23 mouse cellular contexts compared by ENCODE assay signal in genomic region chr7:97623402-97623801, GRCm38 (mm10). TPM values are rescaled to one million over a fixed set of nuclear protein-coding genes. Genes with fewer than 3 reads are reported as not detected.
A peak's percentile ranks its signal among the peaks of the same experiment; 100 is the strongest.
DNase-seq lines count a peak whose midpoint lies in the region; TF ChIP-seq lines count a peak whose summit lies in the region.
"Had no signal": no experiment of that assay in that cellular context is flagged by ENCODE, and none has a peak within 500 bp of the region (broad histone marks: within the 10 kb centered on the region; RNA-seq: fewer than 3 reads in every experiment).

No protein-coding gene starts in this region.

- H3K79me2 ChIP-seq in CH12.LX (replicated peaks; ENCODE audit: control insufficient read depth, extremely low read depth, insufficient read depth, poor library complexity, severe bottlenecking) (peaks cover 26% of the 10 kb centered on the region; the same call in 1 of the 2 replicates), MEL (ENCODE audit: control insufficient read depth, insufficient read depth, low read length, poor library complexity) (peaks cover 4% of the 10 kb centered on the region; the same call in 1 of the 2 replicates)

- H3K9me3 ChIP-seq in CH12.LX (replicated peaks; ENCODE audit: low read length) (no peaks in the 10 kb centered on the region), ES-E14 (ENCODE audit: control insufficient read depth, insufficient read depth, low read depth, low read length) (no peaks in the 10 kb centered on the region), MEL (replicated peaks; ENCODE audit: insufficient read depth, low read length) (no peaks in the 10 kb centered on the region)
- H3K9me3 ChIP-seq: G1E had no signal

- H3K27ac ChIP-seq in kidney, adult 2 months (ENCODE audit: insufficient read depth, low read depth, low read length) = peak overlapping the region; percentile 64
- no peak overlapping the region for H3K27ac ChIP-seq in CH12.LX (ENCODE audit: insufficient read depth, low read depth)
- H3K27ac ChIP-seq in ES-E14 (ENCODE audit: insufficient read depth, low read depth, low read length, poor library complexity, severe bottlenecking) = no peak overlapping the region
- H3K27ac ChIP-seq in MEL (ENCODE audit: control insufficient read depth, low read depth, low read length) = no peak overlapping the region

- no peak for TF ChIP-seq POLR2A in kidney, adult 2 months (IDR thresholded peaks at IDR 0.05; ENCODE audit: low read depth, low read length)
- TF ChIP-seq POLR2A in CH12.LX (IDR thresholded peaks at IDR 0.05; ENCODE audit: low read depth, low read length) (no peak), MEL (IDR thresholded peaks at IDR 0.05; ENCODE audit: control insufficient read depth in 1 of 2, insufficient read depth in 1 of 2, low read depth in 1 of 2, low read length in 2 of 2, poor library complexity in 1 of 2) (no peak)

- peaks cover 30% of the 10 kb centered on the region for H3K4me1 ChIP-seq in kidney, adult 2 months (ENCODE audit: control insufficient read depth, insufficient read depth, low read length)
- H3K4me1 ChIP-seq in CH12.LX (ENCODE audit: control insufficient read depth in 1 of 2, insufficient read depth in 2 of 2) (peaks cover 0 to 29% of the 10 kb centered on the region in 2 experiments; a peak in 2 of 4 replicates), ES-E14 (ENCODE audit: control insufficient read depth in 2 of 2, insufficient read depth in 2 of 2, low read length in 2 of 2, poor library complexity in 1 of 2) (no peaks in the 10 kb centered on the region), MEL (ENCODE audit: control insufficient read depth in 1 of 2, insufficient read depth in 2 of 2, low read length in 2 of 2) (peaks cover 0 to 13% of the 10 kb centered on the region in 2 experiments; a peak in 3 of 4 replicates)

- no peaks in the 10 kb centered on the region for H3K27me3 ChIP-seq in kidney, adult 2 months (replicated peaks; ENCODE audit: control insufficient read depth, insufficient read depth, low read length)
- H3K27me3 ChIP-seq in CH12.LX (replicated peaks) (no peaks in the 10 kb centered on the region), MEL (ENCODE audit: control insufficient read depth in 1 of 2, insufficient read depth in 2 of 2, low read length in 2 of 2) (no peaks in the 10 kb centered on the region)
- H3K27me3 ChIP-seq: Patski had no signal

- H3K4me3 ChIP-seq in kidney, adult 2 months (ENCODE audit: insufficient read depth, low read depth, low read length) = no peak overlapping the region
- H3K4me3 ChIP-seq in CH12.LX (replicated peaks in 1 of 3; ENCODE audit: low read depth in 2 of 3, low read length in 2 of 3, poor library complexity in 1 of 3) = no peak overlapping the region
- no peak overlapping the region for H3K4me3 ChIP-seq in ES-E14 (ENCODE audit: insufficient read depth in 1 of 2, low read depth in 1 of 2, low read length in 2 of 2, poor library complexity in 1 of 2, severe bottlenecking in 1 of 2)
- no peak overlapping the region for H3K4me3 ChIP-seq in MEL (ENCODE audit: control insufficient read depth in 1 of 2, insufficient read depth in 1 of 2, low read depth in 2 of 2, low read length in 2 of 2)

- H3K4me2 ChIP-seq in CH12.LX (ENCODE audit: insufficient read depth, low read depth, poor library complexity, severe bottlenecking) = no peak overlapping the region

- H3K9ac ChIP-seq in CH12.LX (ENCODE audit: insufficient read depth, low read depth) (no peak overlapping the region), ES-E14 (ENCODE audit: insufficient read depth, low read depth, low read length, poor library complexity, severe bottlenecking) (no peak overlapping the region), MEL (ENCODE audit: control insufficient read depth, low read depth, low read length, poor library complexity, severe bottlenecking) (no peak overlapping the region)

- no peaks in the 10 kb centered on the region for H3K36me3 ChIP-seq in kidney, adult 2 months (ENCODE audit: control insufficient read depth, insufficient read depth, low read length)
- H3K36me3 ChIP-seq in CH12.LX (replicated peaks in 1 of 2; ENCODE audit: control insufficient read depth in 1 of 2, insufficient read depth in 1 of 2, low read length in 1 of 2) (peaks cover 2 to 31% of the 10 kb centered on the region in 2 experiments), ES-E14 (ENCODE audit: control insufficient read depth, insufficient read depth, low read length, poor library complexity, severe bottlenecking) (no peaks in the 10 kb centered on the region), MEL (ENCODE audit: control insufficient read depth in 1 of 2, insufficient read depth in 2 of 2, low read length in 2 of 2) (peaks cover 0 to 14% of the 10 kb centered on the region in 2 experiments)

- TF ChIP-seq CTCF in kidney, adult 2 months (conservative IDR thresholded peaks at IDR 0.05; ENCODE audit: insufficient read depth, insufficient read length, low read depth, low read length) = no peak
- TF ChIP-seq CTCF in CH12.LX (conservative IDR thresholded peaks at IDR 0.05 in 1 of 2, IDR thresholded peaks at IDR 0.05 in 1 of 2; ENCODE audit: low read depth in 2 of 2, low read length in 2 of 2) = no peak
- no peak for TF ChIP-seq CTCF in MEL (IDR thresholded peaks at IDR 0.05 in 2 of 3, conservative IDR thresholded peaks at IDR 0.05 in 1 of 3; ENCODE audit: control insufficient read depth in 1 of 3, insufficient read depth in 1 of 3, low read depth in 2 of 3, low read length in 3 of 3, poor library complexity in 1 of 3, severe bottlenecking in 1 of 3)

- dilution Hi-C loops in CH12.LX (cut with MboI; ENCODE audit: extremely low pct_ligation_motif_present, extremely low pct_unique_long_range_greater_than_20kb, low sequenced_read_pairs) = no loop called here

- TF ChIP-seq EP300 in CH12.LX (IDR thresholded peaks at IDR 0.05; ENCODE audit: low read length) = no peak
- no peak for TF ChIP-seq EP300 in MEL (IDR thresholded peaks at IDR 0.05; ENCODE audit: low read depth in 1 of 2, low read length in 2 of 2)

- DNase-seq in kidney, adult 2 months = no peak
- DNase-seq in kidney, adult 11 months = no peak
- DNase-seq in CH12.LX (ENCODE audit: extremely low read depth) (no peak), ES-E14 (ENCODE audit: low read depth, low spot score) (no peak), MEL (ENCODE audit: low read depth, low spot score) (no peak)
- DNase-seq in right cerebral cortex, postnatal 4 days = no peak
- DNase-seq in adrenal gland, adult 18-20 months (ENCODE audit: low spot score in 2 of 2) = no peak
- DNase-seq in frontal cortex, postnatal 14 days (ENCODE audit: low spot score in 2 of 2) = no peak
- DNase-seq: adrenal gland, adult 2 months; adrenal gland, adult 8-10 months; adrenal gland, postnatal 10 days; adrenal gland, postnatal 14 days; adrenal gland, postnatal 25 days; adrenal gland, postnatal 36 days; B cell, adult 2 months; cerebellum, adult 11 months; cerebellum, adult 11-12 months; cerebellum, adult 18-20 months; cerebellum, adult 2 months; cerebellum, adult 8-10 months; cerebellum, adult 9-10 months had no signal

- in situ Hi-C loops in CH12.LX (cut with MboI; ENCODE audit: low pct_ligation_motif_present, low pct_unique_long_range_greater_than_20kb, low sequenced_read_pairs) (no loop called here), ES-E14 (cut with MboI; ENCODE audit: low sequenced_read_pairs in 2 of 2, unreplicated experiment in 2 of 2) (no loop called here)

- TF ChIP-seq RAD21 in CH12.LX (IDR thresholded peaks at IDR 0.05; ENCODE audit: low read depth, low read length) (no peak), MEL (IDR thresholded peaks at IDR 0.05; ENCODE audit: low read depth, low read length) (no peak)

TF ChIP-seq in CH12.LX, 34 proteins besides CTCF, POLR2A, EP300 and RAD21 (continues in another document):
- TF ChIP-seq IRF4 (IDR thresholded peaks at IDR 0.05; ENCODE audit: low read depth, low read length) (no peak), ZKSCAN1 (IDR thresholded peaks at IDR 0.05; ENCODE audit: borderline replicate concordance, low read depth, low read length) (no peak), ZMIZ1 (IDR thresholded peaks at IDR 0.05; ENCODE audit: low read depth, low read length) (no peak), MAFK (IDR thresholded peaks at IDR 0.05; ENCODE audit: insufficient replicate concordance, low read length) (peak; percentile 73), USF1 (IDR thresholded peaks at IDR 0.05; ENCODE audit: low read depth, low read length) (no peak)

TF ChIP-seq in ES-E14, 5 proteins besides CTCF, POLR2A, EP300 and RAD21:
- TF ChIP-seq HCFC1 (IDR thresholded peaks at IDR 0.05; ENCODE audit: borderline replicate concordance, insufficient read depth, low read length) (no peak), MAFK (IDR thresholded peaks at IDR 0.05; ENCODE audit: insufficient read depth, low read depth, low read length) (peak; percentile 88)
TF ChIP-seq in ES-E14: peak in this region for 1.

TF ChIP-seq in MEL, 35 proteins besides CTCF, POLR2A, EP300 and RAD21 (continues in another document):
- peak; percentile 69; the same call in 1 of the 2 replicates for TF ChIP-seq MAFK (IDR thresholded peaks at IDR 0.05; ENCODE audit: borderline replicate concordance, low read depth, low read length)
- no peak for TF ChIP-seq MXI1 (IDR thresholded peaks at IDR 0.05; ENCODE audit: low read depth, low read length)
- TF ChIP-seq UBTF (IDR thresholded peaks at IDR 0.05; ENCODE audit: borderline replicate concordance, insufficient read depth, low read depth, low read length) = no peak
- no peak for TF ChIP-seq SIN3A (IDR thresholded peaks at IDR 0.05; ENCODE audit: low read length)
- TF ChIP-seq SMC3 (IDR thresholded peaks at IDR 0.05; ENCODE audit: low read depth, low read length) = no peak
- TF ChIP-seq MYC (IDR thresholded peaks at IDR 0.05; ENCODE audit: low read depth, low read length) = no peak
- TF ChIP-seq HCFC1 (IDR thresholded peaks at IDR 0.05; ENCODE audit: low read depth, low read length) = no peak

RNA-seq across cellular contexts. Expression of gene Rsf1, which starts 43.7 kb away (rescaled TPM):
- 2.2 and 3.3 TPM in 2 replicates for polyA plus RNA-seq in kidney, adult 2 months (2012; rRNA removed)
- total RNA-seq in CH12.LX (2012; rRNA removed) (11.9 and 12.3 TPM in 2 replicates), CH12.LX (2014; rRNA removed) (5.3 and 5.9 TPM in 2 replicates), ES-E14 (2012; rRNA removed) (27.0 and 31.1 TPM in 2 replicates), MEL (2012; rRNA removed) (11.4 and 12.7 TPM in 2 replicates)
- polyA plus RNA-seq in CH12.LX (2012; ENCODE audit: insufficient read length, low read depth) (21.8 and 24.9 TPM in 2 replicates), MEL (2012; ENCODE audit: insufficient read depth in 1 of 2, insufficient read length in 2 of 2, low read depth in 1 of 2, low replicate concordance in 2 of 2, missing spikeins in 1 of 2) (10 to 100 TPM in 1 of 2 experiments, not detected in 1; 17.4 TPM)
- 10 to 100 TPM; 23.1 to 24.2 TPM for total RNA-seq in adrenal gland, adult 18-20 months (2021)

RNA-seq across cellular contexts. Expression of gene Aamdc, which starts 44.1 kb away (rescaled TPM):
- 70.0 and 93.0 TPM in 2 replicates for polyA plus RNA-seq in kidney, adult 2 months (2012; rRNA removed)
- total RNA-seq in CH12.LX (2012; rRNA removed) (11.8 and 11.9 TPM in 2 replicates), CH12.LX (2014; rRNA removed) (11.0 and 13.2 TPM in 2 replicates), ES-E14 (2012; rRNA removed) (11.1 and 15.5 TPM in 2 replicates), MEL (2012; rRNA removed) (12.4 and 20.2 TPM in 2 replicates)
- polyA plus RNA-seq in CH12.LX (2012; ENCODE audit: insufficient read length, low read depth) (11.6 and 12.2 TPM in 2 replicates), MEL (2012; ENCODE audit: insufficient read depth in 1 of 2, insufficient read length in 2 of 2, low read depth in 1 of 2, low replicate concordance in 2 of 2, missing spikeins in 1 of 2) (10 to 100 TPM in 1 of 2 experiments, not detected in 1; 16.6 TPM)
- 10 to 100 TPM; 28.7 to 55.4 TPM for total RNA-seq in adrenal gland, adult 18-20 months (2021)
